Mouse (Mus musculus): Measurements from ENCODE around the gene Nvl. TPM values are rescaled to one million over a fixed set of nuclear protein-coding genes. Genes with fewer than 3 reads are reported as not detected.

The Nvl gene
- polyA plus RNA-seq, 1 experiment, result 6.6 TPM

DNA sequence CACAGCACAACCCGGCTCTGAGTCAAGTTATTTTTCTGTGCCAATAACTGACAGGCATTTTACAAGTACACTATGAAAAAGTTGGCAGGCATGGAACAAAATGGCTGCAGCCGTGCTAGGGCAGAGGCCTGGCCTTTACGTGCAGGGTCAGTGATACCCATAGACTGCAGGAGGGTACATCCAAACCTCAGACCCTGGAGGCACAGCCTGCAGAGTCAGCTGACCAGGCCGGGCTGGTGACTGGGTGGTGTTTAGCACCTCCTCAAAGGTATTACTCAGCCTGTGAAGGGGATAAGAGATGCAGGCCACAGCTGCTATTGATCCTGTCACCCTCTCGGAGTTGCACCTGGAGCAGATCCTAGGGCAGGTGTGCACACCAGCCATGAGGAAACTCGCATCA, 93.1 kb downstream of the Nvl start, which contains the start of gene 9130409I23Rik:
Gene 9130409I23Rik, plus strand, starts transcription at position 301 of the 400 bp plus-strand sequence.
- no peaks in the 10 kb centered on the region for H3K36me3 ChIP-seq (ENCODE audit: control insufficient read depth, insufficient read depth, low read length)
- H3K27ac ChIP-seq (ENCODE audit: insufficient read depth, low read depth, low read length), result no peak within 1 kb of the TSS
- DNase-seq, result no peak
- TF ChIP-seq POLR2A (IDR thresholded peaks at IDR 0.05; ENCODE audit: low read depth, low read length) (no peak), CTCF (conservative IDR thresholded peaks at IDR 0.05; ENCODE audit: insufficient read depth, insufficient read length, low read depth, low read length) (no peak)
- no peak within 1 kb of the TSS for H3K4me3 ChIP-seq (ENCODE audit: insufficient read depth, low read depth, low read length)
- no peaks in the 10 kb centered on the region for H3K4me1 ChIP-seq (ENCODE audit: control insufficient read depth, insufficient read depth, low read length)
- H3K27me3 ChIP-seq (replicated peaks; ENCODE audit: control insufficient read depth, insufficient read depth, low read length), result no peaks in the 10 kb centered on the region
- WGBS, result 84% methylated on average over 6 of the region's 6 CpGs

DNA sequence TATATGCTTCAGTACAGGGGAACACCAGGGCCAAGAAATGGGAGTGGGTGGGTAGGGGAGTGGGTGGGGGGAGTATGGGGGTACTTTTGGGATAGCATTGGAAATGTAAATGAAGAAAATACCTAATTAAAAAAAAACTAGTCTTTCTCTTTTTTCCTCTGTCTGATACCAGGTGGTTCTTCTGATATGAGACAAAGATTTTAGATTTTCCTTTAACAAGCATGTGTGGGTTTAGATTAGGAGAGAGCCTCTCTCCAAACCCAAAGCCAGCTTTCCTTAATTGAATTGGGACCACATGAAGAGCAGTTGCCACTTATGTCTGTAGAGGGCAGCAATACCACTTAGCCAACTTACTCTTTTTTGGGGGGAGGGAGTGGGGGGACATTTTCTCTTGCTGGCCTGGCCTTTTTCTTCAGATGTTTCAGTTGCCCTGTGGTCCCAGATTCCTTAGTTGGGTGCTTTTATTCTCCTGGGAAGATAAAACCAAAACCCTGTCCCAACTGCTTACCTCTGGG, 94.6 kb downstream of the Nvl start:
- Histone ChIP-seq H3K36me3 (ENCODE audit: control insufficient read depth, insufficient read depth, low read length) (no peaks in the 10 kb centered on the region), H3K4me1 (ENCODE audit: control insufficient read depth, insufficient read depth, low read length) (no peaks in the 10 kb centered on the region), H3K27ac (ENCODE audit: insufficient read depth, low read depth, low read length) (no peak overlapping the region), H3K4me3 (ENCODE audit: insufficient read depth, low read depth, low read length) (no peak overlapping the region), H3K27me3 (replicated peaks; ENCODE audit: control insufficient read depth, insufficient read depth, low read length) (no peaks in the 10 kb centered on the region)
- no peak for DNase-seq
- TF ChIP-seq POLR2A (IDR thresholded peaks at IDR 0.05; ENCODE audit: low read depth, low read length) (no peak), CTCF (conservative IDR thresholded peaks at IDR 0.05; ENCODE audit: insufficient read depth, insufficient read length, low read depth, low read length) (0 out of 2 replicates have a peak, but pooled peaks have one; percentile 12)

DNA sequence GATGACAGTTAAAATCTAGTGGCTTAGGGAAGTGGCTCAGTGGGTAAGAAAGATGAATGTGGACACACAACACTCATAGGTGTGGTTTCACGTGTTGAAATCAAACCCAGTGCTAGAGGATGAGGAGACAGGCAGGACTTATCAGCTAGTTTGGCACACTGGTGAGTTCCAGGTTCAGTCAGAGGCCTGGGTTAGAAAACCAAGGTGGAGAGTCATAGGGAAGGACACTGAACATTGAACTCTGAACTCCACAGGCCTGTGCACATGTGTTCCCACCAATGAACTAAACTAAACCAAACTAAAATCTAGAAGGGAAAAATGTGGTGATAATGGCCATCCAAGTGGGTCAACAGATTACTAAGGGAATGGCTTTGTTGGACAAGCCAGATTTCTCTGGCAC, 96.5 kb downstream of the Nvl start:
- H3K4me3 ChIP-seq (ENCODE audit: insufficient read depth, low read depth, low read length), result no peak overlapping the region
- H3K27ac ChIP-seq (ENCODE audit: insufficient read depth, low read depth, low read length), result no peak overlapping the region
- DNase-seq, result no peak
- TF ChIP-seq CTCF (conservative IDR thresholded peaks at IDR 0.05; ENCODE audit: insufficient read depth, insufficient read length, low read depth, low read length) (no peak), POLR2A (IDR thresholded peaks at IDR 0.05; ENCODE audit: low read depth, low read length) (no peak)
- 66% methylated on average over 1 of the region's 1 CpGs for WGBS
- no peaks in the 10 kb centered on the region for H3K36me3 ChIP-seq (ENCODE audit: control insufficient read depth, insufficient read depth, low read length)
- H3K27me3 ChIP-seq (replicated peaks; ENCODE audit: control insufficient read depth, insufficient read depth, low read length), result no peaks in the 10 kb centered on the region
- H3K4me1 ChIP-seq (ENCODE audit: control insufficient read depth, insufficient read depth, low read length), result no peaks in the 10 kb centered on the region

DNA sequence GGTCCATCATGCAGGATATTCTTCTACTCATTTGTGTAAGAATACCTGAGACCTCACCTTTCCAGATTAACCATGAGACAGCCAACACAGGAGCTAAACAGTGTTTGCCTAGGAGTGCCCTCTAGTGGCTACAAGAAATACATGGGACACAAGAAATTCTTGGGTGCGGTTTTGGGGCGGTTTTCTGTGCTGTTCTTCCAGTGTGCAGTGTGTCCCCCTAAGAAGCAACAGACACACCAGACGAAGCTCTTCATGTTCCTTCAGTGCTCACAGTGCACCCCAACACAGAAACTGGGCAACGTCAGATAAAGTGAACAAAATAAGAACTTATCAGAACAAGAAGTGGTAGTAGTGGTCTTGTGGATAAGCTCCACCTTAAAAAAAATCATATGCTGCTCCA, 104.4 kb downstream of the Nvl start:
- H3K27ac ChIP-seq (ENCODE audit: insufficient read depth, low read depth, low read length), result no peak overlapping the region
- 16% methylated on average over 4 of the region's 4 CpGs for WGBS
- H3K4me3 ChIP-seq (ENCODE audit: insufficient read depth, low read depth, low read length), result no peak overlapping the region
- no peaks in the 10 kb centered on the region for H3K27me3 ChIP-seq (replicated peaks; ENCODE audit: control insufficient read depth, insufficient read depth, low read length)
- peak; percentile 52 for DNase-seq
- H3K4me1 ChIP-seq (ENCODE audit: control insufficient read depth, insufficient read depth, low read length), result no peaks in the 10 kb centered on the region
- TF ChIP-seq CTCF (conservative IDR thresholded peaks at IDR 0.05; ENCODE audit: insufficient read depth, insufficient read length, low read depth, low read length) (peak; percentile 52), POLR2A (IDR thresholded peaks at IDR 0.05; ENCODE audit: low read depth, low read length) (no peak)
- H3K36me3 ChIP-seq (ENCODE audit: control insufficient read depth, insufficient read depth, low read length), result no peaks in the 10 kb centered on the region

DNA sequence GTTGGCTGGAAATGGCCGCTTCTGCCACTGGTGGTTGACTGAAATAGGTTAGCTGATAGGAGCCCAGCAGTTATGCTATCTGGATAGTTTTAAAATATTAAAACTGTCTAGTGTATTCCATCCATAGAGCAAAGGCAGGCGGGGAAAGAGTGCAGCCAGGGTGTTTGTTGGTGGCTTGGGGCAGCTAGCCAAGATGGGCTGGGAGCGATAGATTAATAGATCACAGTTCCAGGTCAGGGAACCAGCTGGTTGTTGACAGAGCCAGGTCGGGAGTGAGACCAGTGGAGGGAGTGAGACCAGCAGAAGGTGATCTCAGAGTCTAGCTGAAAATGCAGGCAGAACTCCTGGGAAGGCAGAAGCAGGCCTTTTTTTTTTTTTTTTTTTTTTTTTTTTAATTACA, 106.4 kb downstream of the Nvl start:
- no peak for TF ChIP-seq POLR2A (IDR thresholded peaks at IDR 0.05; ENCODE audit: low read depth, low read length)
- no peak for TF ChIP-seq CTCF (conservative IDR thresholded peaks at IDR 0.05; ENCODE audit: insufficient read depth, insufficient read length, low read depth, low read length)

More for the DNA sequence above, 106.4 kb downstream of the Nvl start:
- no peaks in the 10 kb centered on the region for H3K27me3 ChIP-seq (replicated peaks; ENCODE audit: control insufficient read depth, insufficient read depth, low read length)
- no peaks in the 10 kb centered on the region for H3K4me1 ChIP-seq (ENCODE audit: control insufficient read depth, insufficient read depth, low read length)
- H3K4me3 ChIP-seq (ENCODE audit: insufficient read depth, low read depth, low read length), result no peak overlapping the region
- DNase-seq, result peak; percentile 13
- WGBS, result 46% methylated on average over 4 of the region's 4 CpGs
- no peaks in the 10 kb centered on the region for H3K36me3 ChIP-seq (ENCODE audit: control insufficient read depth, insufficient read depth, low read length)
- H3K27ac ChIP-seq (ENCODE audit: insufficient read depth, low read depth, low read length), result no peak overlapping the region

Other genes starting within 250 kb of the Nvl start
- 20.9 and 24.1 TPM in 2 replicates for gene Pycr2, start 239.9 kb downstream of the Nvl start, polyA plus RNA-seq (2012; rRNA removed)
- 2.9 and 3.8 TPM in 2 replicates for gene Lefty1, start 209.2 kb downstream of the Nvl start, polyA plus RNA-seq (2012; rRNA removed)
- gene Tmem63a, start 201.9 kb downstream of the Nvl start, polyA plus RNA-seq (2012; rRNA removed), result 26.7 and 28.7 TPM in 2 replicates
- gene Ephx1, start 123.3 kb downstream of the Nvl start, polyA plus RNA-seq (2012; rRNA removed), result 69.9 and 73.3 TPM in 2 replicates
- not detected in 2 replicates for gene 9130409I23Rik, start 93.0 kb downstream of the Nvl start, polyA plus RNA-seq (2012; rRNA removed)
- gene Cnih4, start 489 bp upstream of the Nvl start, polyA plus RNA-seq (2012; rRNA removed), result 18.0 and 26.1 TPM in 2 replicates
- 28.5 and 32.1 TPM in 2 replicates for gene Wdr26, start 67.8 kb upstream of the Nvl start, polyA plus RNA-seq (2012; rRNA removed)
- gene Cnih3, start 208.4 kb upstream of the Nvl start, polyA plus RNA-seq (2012; rRNA removed), result not detected in 2 replicates